Mouse (Mus musculus) c-Kit-positive CD71-positive TER-119-positive erythroid progenitor cells, embryonic 14.5 days (primary cell): Measurements from ENCODE around the gene 4933427D14Rik.
"Not testable (repeated sequence)": the region's sequence is repeated elsewhere in the genome, so short reads cannot be mapped to it uniquely, and the experiment has no call there.

ENCODE experiments used
- DNase-seq: peaks from one replicate; pipeline ENCODE4 v3.0.0-alpha.2; 2013; ENCODE audit warnings: low spot score

Gene 4933427D14Rik

DNA sequence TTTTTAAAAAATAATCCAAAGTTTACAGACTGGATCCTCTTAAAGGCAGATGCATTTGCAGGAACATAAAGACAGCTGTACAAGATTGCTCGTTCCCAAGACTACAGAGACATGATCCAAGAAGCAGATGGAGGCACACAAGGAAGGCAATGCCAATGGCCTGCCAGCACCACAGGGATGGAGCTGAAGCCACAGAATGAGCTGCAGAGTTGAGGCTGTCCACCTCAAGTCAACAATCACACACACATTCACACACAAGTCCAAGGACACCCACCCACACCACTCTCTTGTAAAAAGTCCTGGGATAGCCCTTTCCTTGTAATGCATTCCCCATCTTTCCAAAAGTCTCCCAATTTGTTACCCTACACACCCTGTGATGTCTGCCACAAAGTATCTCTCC lies 3.8 kb downstream of the 4933427D14Rik start:
- no peak for DNase-seq

DNA sequence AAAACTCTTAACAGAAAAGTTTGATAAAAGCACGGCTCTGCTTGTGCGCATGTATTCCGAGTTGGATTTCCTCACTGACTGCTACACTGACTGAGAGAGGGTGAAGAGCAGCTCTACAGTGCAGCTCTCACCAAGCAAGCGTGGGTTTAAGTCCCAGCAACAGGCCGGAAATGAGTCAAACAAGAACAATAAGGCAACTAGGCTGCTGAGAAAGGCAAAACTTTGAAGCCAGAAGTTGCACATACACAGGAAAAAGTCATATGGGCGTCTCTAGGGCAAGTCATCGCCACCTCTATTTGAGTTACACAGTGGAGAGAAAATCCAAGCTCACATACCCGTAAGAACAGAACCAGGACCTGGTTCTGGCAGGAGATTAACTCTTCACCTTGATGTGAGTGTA lies 10.8 kb downstream of the 4933427D14Rik start:
- no peak for DNase-seq

DNA sequence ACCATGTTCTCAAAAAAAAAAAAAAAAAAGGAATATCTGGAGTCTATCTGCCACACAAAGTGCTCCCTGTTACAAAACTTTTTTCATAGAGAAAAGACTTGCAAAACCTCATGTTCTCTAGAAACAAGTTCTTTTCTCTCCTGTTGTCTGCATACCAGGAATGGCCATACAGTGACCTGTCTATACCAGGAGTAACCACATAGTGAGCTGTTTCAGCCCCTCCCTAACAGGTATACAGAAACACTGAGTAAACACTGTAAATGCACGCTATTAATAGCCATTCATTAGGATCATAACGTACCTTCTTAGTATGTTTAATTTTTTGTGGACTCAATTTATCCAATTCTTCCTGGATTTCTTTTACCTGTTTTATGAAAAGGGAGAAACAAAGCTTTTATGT lies 13.0 kb downstream of the 4933427D14Rik start:
- no peak for DNase-seq

DNA sequence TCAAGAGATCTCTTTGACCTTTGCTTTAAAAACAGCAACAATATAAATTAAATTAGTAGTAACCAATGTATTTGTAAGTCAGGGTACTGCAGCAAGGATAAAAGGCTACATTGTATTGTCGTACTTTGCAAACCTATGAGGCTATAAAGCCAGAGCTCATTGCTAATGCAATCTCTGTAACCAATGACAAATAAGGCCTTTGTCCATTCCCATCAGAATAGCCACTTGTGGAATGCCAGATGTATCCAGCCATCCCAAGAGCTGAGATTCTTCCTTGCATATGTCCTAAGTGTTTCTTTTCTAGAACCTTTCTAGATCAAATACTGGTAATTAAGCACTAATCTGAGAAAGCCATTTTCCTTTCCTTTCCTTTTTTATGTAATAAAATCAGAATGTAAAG lies 16.4 kb downstream of the 4933427D14Rik start:
- DNase-seq: no peak

DNA sequence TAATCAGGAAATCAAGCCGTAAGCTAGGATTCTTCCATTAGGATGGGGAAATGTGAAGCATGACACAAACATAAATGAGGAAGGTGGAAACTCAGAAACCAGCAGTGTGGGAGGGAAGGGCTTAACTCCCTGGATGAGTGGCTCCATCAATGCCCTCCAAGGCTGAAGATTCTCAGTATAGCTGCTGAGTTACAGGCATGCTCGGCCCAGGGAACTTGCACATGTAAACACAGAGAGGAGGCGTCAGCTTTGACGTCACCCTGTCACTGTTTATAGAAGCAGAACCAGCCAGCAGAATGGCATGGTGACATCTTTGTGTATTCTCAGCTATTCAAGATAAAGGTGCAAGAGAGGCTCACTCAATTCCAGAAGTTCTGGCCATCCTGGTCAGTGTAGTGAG lies 23.0 kb downstream of the 4933427D14Rik start:
- DNase-seq: no peak

DNA sequence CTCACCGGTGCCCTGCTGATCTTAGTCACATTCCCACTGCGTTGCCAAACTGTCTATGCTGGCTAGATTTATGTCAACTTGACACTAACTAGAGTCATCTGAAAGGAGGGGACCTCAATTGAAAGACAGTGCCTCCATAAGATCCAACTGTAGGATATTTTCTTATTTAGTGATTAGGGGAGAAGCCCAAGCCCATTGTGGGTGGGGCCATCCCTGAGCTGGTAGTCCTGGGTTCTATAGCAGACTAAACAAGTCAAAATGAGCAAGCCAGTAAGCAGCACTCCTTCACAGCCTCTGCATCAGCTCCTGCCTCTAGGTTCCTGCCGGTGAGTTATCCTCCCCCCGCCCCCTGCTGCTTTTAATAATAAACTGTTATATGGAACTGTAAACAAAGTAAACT lies 26.1 kb downstream of the 4933427D14Rik start:
- DNase-seq: no peak

DNA sequence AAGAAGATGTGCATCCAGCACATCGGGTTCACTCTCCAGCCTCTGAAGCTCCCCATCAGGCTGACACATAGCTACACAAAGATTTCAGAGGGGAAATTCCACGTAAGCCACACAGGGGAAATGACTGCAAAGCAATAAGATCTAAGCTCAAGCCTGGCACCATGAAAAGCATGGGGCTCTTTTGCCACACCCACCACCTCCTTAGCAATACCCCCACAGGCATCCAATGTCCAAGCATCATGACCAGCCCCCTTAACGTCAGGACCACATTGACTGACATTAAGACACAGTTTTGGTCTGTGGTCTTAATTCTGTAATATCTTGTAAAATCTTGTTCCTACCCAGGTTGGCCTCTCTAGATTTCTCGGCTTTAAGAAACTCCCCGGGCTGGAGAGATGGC lies 26.7 kb downstream of the 4933427D14Rik start:
- DNase-seq: no peak

DNA sequence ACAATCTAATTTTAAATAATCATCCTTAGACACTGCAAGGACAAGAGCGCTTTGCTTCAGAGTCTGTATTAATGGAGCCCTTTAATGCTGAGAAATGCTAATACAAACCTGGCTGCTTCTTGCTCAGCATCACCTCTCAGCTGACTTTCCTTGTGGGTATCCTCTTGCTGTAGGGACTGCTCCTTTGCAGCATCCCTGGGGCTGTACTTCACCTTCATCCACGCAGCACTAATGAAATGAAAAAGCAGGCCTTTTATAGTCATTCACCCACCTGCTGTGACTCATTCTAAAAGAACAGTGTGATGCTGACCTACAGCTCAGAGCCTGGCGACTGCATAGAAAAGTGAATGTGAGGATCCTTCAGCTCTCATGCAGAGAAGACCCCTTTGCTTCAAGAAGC lies 30.7 kb downstream of the 4933427D14Rik start:
- no peak for DNase-seq

DNA sequence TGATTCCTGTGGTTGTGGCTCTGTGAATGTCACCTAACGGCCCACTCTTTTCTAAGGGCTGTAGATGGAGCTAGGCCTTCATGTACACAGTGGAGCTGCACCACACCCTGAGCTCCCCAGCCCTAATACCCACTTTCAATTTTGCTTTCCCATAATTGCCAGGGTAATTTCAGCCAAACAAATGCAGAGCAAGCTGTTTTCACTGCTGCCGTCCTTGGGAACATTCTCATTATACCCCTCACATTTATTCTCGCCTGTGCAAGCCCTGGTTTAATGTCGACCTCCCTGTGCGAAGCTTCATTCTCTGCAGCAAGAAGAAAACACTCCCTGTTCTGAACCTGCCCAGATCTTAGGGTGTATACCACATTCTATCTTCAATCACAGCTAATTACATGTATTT lies 31.3 kb downstream of the 4933427D14Rik start:
- no peak for DNase-seq

DNA sequence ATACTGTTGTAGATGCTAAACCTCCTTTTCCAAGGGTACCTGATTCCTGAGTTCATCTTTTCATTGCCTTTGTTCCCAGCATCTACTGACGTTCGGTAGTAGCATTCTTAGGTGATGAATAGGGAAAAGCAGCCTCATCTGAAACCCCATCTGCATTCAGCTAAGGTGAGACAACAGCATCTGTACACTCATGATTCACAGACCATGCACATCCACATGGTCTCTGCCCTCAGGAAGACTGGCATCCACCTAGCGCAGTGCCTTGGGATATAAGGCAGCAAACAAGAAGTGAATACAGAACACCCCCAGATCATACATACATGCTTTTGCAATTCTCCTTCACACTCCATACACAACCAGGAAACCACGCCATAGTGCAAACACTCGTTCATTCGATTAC lies 32.5 kb downstream of the 4933427D14Rik start:
- DNase-seq: no peak

DNA sequence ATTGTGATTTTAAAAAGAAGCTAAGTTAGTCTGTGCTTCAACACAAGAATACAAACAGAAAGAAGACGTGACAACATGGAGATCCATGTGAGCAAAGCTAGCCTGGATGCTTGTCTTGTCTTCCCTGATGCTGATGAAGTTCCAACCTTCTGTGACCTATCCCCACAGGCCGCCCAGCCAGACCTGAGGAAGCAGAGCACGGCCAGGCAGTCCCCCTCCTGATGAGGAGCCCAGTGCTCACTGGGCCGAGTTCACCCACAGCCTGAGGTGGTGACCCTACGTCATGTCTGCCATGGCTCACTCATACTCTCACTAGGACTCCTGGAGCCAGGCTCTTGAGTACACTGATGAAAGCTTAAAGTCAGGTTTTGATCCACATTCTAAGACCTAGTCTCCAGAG lies 33.8 kb downstream of the 4933427D14Rik start:
- no peak for DNase-seq

DNA sequence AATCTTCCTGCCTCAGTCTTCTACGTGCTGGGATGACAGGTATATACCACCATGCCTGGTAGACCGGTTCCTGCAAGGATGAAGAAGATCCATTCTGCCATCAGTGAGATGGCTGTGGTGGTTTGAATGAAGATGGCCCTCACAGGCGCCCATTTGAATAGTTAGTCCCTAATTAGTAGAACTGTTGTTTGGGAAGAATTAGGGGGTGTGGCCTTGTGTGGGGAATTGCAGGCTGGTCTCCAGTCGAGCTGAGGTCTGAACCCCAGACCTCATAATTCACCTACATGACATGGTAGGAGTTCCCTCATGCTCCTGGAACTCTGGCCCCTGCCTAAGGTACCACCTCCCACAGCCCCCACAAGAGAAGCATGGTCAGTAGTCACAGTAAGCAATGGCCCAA lies 35.4 kb downstream of the 4933427D14Rik start:
- not testable (repeated sequence) for DNase-seq

DNA sequence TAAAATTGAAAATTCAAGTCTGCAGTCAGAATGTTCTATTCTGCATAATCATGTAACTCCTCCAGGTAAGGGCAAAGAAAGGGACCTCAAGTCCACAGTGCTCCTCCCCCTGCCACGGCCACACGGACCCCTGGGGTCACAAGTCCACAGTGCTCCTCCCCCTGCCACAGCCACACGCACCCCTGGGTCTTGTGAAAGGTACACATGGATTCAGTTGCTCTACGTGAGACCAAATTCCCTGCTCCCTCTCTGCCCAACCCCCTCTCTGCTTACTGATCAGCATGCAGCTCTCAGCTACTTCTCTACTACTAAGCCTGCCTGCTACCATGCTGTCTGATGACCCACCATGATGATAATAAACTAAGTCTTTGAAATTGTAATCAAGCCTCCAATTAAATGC lies 37.4 kb downstream of the 4933427D14Rik start:
- DNase-seq: no peak

DNA sequence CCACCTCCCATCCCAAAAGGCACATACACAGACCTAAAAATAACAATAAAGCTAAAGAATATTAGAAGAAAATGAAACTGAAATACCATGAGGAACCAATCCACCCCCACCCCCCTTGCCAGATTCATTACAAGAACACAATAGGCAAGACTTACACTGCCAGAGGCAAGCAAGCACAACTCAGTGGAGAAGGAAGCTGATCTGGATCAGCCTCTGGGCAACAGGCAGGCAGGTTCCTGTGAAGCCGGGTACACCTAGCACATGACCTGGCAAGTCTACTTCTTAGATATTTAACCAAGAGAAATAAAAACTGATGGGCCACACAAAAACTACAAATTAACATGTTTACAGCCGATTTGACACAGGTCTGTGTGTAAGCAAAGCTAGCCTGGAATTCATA lies 44.1 kb downstream of the 4933427D14Rik start:
- no peak for DNase-seq

DNA sequence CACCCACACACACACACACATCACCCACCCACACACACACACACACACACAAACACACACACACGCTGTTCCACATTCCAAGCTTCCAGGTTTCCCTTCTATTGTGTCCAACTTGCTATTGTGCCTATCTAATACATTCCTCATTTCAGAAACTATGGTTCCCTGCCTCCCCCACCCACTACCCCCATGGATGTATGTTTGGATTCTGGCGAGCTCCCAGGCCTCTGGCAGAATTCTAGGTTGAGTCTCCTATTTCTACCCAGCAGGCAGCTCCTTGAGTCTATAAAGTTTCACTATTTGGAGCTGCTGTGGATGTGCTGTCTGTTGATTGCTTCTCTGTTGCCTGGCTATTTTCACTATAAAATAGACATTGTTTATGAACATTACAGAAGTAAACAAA lies 50.6 kb downstream of the 4933427D14Rik start:
- no peak for DNase-seq

DNA sequence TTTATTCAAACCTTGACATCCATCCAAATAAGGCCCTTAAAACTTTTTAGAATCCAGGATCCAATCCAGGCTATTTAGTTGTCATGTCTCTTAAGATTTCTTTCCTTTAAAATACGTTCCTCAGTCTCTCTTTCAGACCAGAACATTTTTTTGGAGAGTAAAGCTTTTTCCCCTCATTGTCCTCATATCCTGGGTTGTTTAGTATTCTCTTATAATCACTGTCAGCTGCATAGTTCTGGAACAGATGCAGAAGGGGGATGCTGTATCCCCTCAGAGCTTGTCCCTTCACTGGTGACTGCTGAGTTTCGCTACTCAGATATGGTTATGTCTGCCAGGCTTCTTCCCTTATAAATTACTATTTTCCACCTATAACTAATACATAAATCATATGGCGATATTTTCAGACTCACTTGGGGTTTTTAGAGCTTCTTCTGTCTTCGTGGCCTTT lies 51.3 kb downstream of the 4933427D14Rik start:
- no peak for DNase-seq

DNA sequence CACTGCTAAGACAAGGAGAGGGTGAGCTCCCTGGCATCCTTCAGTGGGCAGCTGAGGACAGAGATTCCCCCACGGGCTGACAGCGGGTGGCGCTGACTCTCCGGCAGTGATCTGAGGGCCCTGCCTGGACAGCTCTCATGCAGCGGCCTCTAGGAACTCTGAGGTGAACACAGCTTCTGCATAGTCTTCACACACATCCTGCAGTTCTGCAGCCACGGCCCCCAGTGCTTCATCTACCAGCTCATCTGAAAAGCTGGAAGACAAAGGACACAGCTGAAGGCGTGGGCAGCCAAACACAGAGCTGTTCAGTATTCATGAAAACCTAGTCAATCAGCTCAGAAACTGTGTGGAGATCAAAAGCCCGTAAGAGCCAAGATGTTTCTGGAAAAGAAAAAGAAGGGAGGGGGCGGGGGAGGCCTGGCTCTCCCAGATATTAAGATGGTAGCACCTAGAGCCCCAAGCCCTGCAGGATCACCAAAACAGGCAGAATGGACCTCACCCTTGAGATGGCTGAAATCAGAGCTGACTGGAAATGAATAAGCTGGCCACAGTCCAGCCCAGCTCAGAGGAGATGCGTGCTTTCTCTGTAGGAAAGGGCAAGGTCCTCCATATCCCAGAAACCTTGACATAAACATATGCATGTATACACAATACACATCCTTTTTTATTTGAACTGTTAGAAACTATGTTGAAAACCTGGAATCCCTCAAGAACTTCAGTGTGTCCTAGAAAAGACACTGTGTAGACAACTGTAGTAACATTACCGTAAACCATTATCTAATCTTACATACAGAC lies 51.9 kb downstream of the 4933427D14Rik start:
- no peak for DNase-seq

DNA sequence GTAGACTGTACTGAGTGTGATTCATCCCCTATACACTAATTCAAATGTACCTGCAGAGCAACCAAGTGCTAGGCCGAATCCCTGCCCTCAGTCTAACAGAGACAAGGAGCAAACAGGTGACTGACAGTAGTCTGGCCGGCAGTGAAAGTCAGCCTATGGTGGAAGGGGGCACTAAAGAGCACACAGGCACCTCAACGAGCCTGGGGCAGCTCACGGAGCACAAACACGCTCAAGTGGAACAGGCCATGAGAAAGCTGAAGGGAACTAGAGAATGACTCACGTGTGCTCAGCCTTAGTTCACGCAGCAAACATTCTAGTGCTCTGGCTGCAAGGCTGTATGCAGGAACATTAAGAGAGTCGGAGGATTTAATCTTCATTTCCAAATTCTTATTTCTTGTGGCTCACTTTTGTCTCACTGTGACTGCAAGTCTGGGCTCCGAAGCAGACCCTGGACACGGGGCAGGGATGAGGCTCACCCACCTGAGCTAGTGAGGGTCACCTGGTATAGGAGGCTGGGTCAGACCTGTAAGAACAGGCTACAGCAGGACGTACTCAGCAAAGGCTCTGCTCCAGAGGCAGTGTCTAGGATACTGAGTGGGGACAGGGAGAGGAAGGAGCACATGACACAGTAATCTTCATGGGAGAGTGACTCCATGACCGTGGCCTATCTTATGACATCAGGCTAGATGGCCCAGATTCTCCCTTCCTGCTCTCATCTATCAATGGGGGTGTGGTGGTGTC lies 54.0 kb downstream of the 4933427D14Rik start:
- no peak for DNase-seq

DNA sequence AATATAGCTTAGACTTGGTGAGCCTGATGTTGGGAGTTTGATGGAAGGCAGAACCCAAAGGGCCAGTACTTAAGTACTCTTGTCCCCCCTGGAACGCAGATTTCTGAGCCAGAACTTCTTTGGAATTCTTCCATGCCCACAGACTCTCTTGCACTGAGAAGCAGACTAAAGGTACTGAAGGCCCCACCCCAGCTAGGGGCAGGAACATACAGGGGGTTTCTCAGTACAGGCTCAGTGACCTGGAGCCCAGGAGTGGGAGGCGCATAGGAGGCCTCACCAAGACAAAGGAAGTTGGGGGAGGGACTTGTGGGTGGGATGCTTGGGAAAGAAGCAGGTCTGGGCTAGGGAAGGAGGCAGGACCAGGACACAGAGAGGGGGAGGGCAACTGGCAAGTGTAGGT lies 56.1 kb downstream of the 4933427D14Rik start:
- DNase-seq: no peak

DNA sequence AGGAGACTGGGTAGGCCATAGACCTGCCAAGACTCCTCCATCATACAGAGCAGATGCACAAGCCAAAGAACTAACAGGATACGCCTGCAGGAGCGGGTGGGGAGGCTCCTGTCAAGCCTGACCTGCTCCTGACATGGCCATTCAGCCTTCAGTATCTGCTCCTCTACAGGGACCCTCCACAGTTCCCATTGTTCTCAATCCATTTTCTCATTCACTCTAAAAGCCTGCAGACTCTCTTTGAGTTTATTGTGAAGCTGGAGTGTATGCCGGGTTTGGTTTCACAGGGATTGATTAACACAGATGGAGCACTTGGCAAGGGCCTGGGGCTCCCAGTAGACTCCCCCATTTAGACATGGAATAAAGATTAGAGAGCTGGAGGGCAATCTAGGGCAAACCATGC lies 59.3 kb downstream of the 4933427D14Rik start:
- DNase-seq: no peak

DNA sequence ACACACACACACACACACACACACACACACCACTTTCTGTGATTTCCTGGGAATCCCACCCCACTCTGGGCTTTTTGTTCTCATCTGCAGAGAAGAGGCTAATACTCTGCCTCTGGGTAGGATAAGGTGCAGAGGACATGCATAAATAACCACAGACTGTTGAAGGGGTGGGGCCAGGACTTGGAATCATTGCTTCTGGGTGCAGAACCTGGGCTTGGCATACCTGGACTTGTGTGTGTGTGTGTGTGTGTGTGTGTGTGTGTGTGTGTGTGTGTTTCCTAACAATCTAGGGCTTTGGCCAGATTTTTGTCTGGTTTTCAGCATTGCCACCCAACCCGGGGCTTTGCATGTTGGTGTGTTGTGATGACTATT lies 61.4 kb downstream of the 4933427D14Rik start:
- DNase-seq: no peak

DNA sequence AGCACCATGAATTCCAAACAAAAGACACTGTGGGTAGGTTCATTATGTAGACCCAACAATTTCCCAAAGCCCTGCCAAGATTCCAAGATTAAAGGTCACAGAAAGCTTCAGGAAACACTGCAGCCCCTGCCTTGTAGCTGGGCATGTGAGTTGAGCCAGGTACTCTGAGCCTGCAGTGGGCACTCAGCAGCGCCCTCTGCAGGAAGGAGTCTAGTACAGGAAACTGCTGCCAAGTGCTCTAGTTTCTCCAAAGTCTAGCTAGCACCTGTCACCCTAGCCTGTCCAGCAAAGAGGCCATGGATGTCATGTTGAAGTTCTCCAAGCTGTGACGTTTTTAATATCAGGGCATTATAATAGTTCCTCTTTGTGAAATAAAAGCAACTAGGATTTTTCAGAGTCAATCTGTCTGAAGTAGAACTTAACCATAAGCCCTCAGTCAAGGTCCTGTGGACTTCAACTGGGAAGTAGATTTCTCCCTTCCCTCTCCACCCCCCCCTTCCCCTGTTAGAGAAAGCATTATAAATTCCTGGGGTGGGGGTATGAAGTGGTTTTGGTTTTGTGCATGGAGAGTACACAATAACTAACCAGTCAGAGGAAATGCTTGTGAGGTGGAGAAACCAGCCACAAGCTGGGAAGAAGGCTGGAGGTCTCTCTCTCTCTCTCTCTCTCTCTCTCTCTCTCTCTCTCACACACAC lies 61.9 kb downstream of the 4933427D14Rik start:
- DNase-seq: peak; percentile 20

DNA sequence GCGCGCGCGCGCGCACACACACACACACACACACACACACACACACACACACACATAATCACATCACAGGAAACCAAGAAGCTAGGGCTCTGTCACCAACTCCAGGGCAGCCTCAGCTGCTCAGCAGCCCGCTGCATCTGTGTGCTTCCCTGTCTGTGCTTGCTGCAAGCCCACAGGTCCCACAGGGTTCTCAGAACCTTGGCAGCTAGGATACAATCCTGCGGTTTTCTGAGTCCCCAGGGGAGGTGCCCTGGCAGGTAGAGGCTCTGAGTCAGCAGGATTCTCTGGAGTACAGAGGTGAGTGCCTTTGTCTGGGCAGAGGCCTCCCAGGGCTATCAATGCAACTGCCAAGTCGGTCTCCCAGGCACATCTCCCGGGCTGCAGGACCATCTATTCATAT lies 64.4 kb downstream of the 4933427D14Rik start:
- no peak for DNase-seq
